Mouse (Mus musculus): ENCODE measurements around the gene Sumf1. TPM values are rescaled to one million over a fixed set of nuclear protein-coding genes. Genes with fewer than 3 reads are reported as not detected.
A peak's percentile ranks its signal among the peaks of the same experiment; 100 is the strongest.

Sumf1 gene
- polyA plus RNA-seq, 1 experiment from 2014 or later, result 65.4 TPM

DNA sequence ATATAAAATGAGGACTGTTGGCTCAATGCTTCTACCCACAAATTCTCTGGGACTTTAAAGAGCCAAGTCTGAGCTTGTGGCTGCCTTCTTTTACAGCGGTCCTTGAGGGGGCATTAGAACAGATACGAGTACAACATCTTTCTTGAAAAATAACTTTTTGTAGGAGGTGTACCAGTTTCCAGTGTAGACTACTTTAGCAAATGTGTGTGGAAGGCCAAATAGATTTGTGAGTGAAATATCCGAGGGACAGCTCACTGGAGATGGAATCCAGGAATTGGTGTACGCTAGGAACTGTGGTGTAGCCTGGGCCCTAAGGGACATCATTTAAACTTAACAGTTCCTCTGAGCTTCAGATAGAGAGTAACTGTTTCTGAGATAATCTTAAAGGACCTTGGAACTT is 39.0 kb upstream of the Sumf1 start:
- no peak for TF ChIP-seq CTCF (IDR thresholded peaks at IDR 0.05)
- CTCF ChIA-PET, result interaction anchor here (0.7 to 0.9 kb wide), 2 partner anchors 9 to 25 kb away, joined by 3 read pairs; no protein-coding TSS in a partner anchor
- DNase-seq (ENCODE audit: low read depth, low spot score) (no peak), ATAC-seq (no peak)
- POLR2A ChIA-PET, result interaction anchor here (0.7 to 2.8 kb wide), 2 partner anchors 11 to 13 kb away, joined by 6 to 8 read pairs; partner anchors contain the start of gene Itpr1
- in situ Hi-C loops (cut with MboI; ENCODE audit: low pct_unique_long_range_greater_than_20kb), result no loop called here
- H3K27me3 ChIP-seq, result no peaks in the 10 kb centered on the region

GRCm38 (mm10) chr6:108222875-108223274 is 37.5 kb upstream of the Sumf1 start:
- ChIA-PET POLR2A (interaction anchor here (2.8 kb wide), 1 partner anchor 10 kb away, joined by 8 read pairs; the partner anchor contains the start of gene Itpr1), CTCF (interaction anchor here (1.2 kb wide), 1 partner anchor 26 kb away, joined by 4 read pairs; no protein-coding TSS in a partner anchor)
- in situ Hi-C loops (cut with MboI; ENCODE audit: low pct_unique_long_range_greater_than_20kb), result no loop called here
- DNase-seq (ENCODE audit: low read depth, low spot score) (no peak), ATAC-seq (no peak)
- H3K27me3 ChIP-seq, result no peaks in the 10 kb centered on the region
- TF ChIP-seq CTCF (IDR thresholded peaks at IDR 0.05), result no peak

DNA sequence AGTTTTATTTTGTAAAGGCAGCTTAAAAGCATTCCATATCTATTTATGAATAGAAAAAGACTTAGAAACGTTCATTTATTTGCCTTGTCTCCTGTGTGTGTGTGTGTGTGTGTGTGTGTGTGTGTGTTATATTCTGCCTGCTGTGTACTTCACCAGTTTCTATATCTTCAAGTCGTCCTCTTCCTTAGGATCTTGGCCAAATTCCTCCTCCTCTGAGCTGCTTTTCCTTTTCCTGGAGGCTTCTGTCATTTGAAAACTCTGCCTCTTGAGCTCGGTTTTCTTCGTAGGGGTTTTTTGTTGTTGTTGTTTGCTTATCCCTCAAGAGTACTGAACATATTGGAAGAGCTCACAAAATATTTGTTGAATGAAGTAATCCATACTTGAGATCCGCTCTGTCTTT is 37.1 kb upstream of the Sumf1 start:
- ChIA-PET CTCF (interaction anchor here (1.2 kb wide), 1 partner anchor 27 kb away, joined by 4 read pairs; no protein-coding TSS in a partner anchor), POLR2A (no interaction called here)
- in situ Hi-C loops (cut with MboI; ENCODE audit: low pct_unique_long_range_greater_than_20kb), result no loop called here
- DNase-seq (ENCODE audit: low read depth, low spot score) (no peak), ATAC-seq (no peak)
- no peaks in the 10 kb centered on the region for H3K27me3 ChIP-seq
- no peak for TF ChIP-seq CTCF (IDR thresholded peaks at IDR 0.05)

DNA sequence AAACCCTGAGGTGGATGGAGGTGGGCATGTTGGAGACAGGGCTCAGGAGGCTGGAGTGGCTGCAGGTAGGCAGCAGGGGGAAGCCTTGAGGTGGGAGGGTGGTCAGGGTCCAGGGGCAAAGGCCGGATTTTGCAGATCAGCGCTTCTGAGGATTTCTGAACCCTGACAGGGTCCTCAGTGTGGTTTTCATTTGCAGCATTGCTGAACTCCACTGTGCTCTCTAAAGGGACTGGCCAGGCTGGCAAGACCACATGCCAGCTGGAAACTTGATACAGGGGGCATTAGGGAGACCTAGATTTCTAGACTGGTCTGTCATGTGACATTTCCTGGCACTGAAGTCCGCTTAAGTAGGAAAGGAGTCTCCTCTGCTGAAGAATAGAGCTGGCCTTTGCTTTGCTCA is 32.6 kb upstream of the Sumf1 start:
- no peaks in the 10 kb centered on the region for H3K27me3 ChIP-seq
- ChIA-PET POLR2A (no interaction called here), CTCF (no interaction called here)
- DNase-seq (ENCODE audit: low read depth, low spot score) (no peak), ATAC-seq (no peak)
- no peak for TF ChIP-seq CTCF (IDR thresholded peaks at IDR 0.05)
- in situ Hi-C loops (cut with MboI; ENCODE audit: low pct_unique_long_range_greater_than_20kb), result no loop called here

DNA sequence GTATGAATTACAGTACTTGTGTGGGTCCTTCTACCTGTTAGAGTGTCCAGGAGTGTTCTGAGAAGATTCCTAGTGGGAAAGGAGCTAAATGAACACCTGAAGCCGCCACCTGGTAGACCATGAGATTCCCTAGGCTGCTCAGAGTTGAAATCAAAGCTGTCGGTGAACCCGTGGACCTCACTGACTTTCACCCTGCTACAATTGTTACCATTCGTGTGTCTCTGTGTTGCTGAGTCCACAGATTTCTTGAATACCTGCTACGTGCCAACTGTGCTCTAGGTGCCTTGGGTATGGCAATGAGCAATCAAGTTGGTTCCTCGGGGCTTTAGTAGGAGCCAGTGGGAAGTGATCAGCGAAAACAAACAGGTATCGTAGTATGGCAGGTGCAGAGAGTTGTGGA is 31.4 kb upstream of the Sumf1 start:
- DNase-seq (ENCODE audit: low read depth, low spot score) (no peak), ATAC-seq (no peak)
- CTCF ChIA-PET, result interaction anchor here (1.3 to 1.6 kb wide), 3 partner anchors 11 to 151 kb away, joined by 3 to 4 read pairs (median 4); partner anchors contain the start of gene Setmar
- in situ Hi-C loops (cut with MboI; ENCODE audit: low pct_unique_long_range_greater_than_20kb), result no loop called here
- POLR2A ChIA-PET, result interaction anchor here (1.1 kb wide), 1 partner anchor 15 kb away, joined by 3 read pairs; no protein-coding TSS in a partner anchor
- H3K27me3 ChIP-seq, result no peaks in the 10 kb centered on the region
- no peak for TF ChIP-seq CTCF (IDR thresholded peaks at IDR 0.05)

GRCm38 (mm10) chr6:108216091-108216490 is 30.7 kb upstream of the Sumf1 start:
- ATAC-seq (no peak), DNase-seq (ENCODE audit: low read depth, low spot score) (no peak)
- in situ Hi-C loops (cut with MboI; ENCODE audit: low pct_unique_long_range_greater_than_20kb), result no loop called here
- TF ChIP-seq CTCF (IDR thresholded peaks at IDR 0.05), result no peak
- CTCF ChIA-PET, result interaction anchor here (1.2 to 1.6 kb wide), 4 partner anchors 11 to 151 kb away, joined by 3 to 5 read pairs (median 4); partner anchors contain the start of gene Setmar
- POLR2A ChIA-PET, result interaction anchor here (0.7 kb wide), 1 partner anchor 32 kb away, joined by 3 read pairs; no protein-coding TSS in a partner anchor
- no peaks in the 10 kb centered on the region for H3K27me3 ChIP-seq

- ATAC-seq, result no peak
- no peak for TF ChIP-seq CTCF (IDR thresholded peaks at IDR 0.05)
- ChIA-PET CTCF (interaction anchor here (1.1 to 2.4 kb wide), 3 partner anchors 10 to 31 kb away, joined by 3 to 8 read pairs (median 4); no protein-coding TSS in a partner anchor), POLR2A (interaction anchor here (0.8 to 2.5 kb wide), 6 partner anchors 10 to 61 kb away, joined by 3 to 8 read pairs (median 4); partner anchors contain the start of gene Sumf1)
- in situ Hi-C loops (cut with MboI; ENCODE audit: low pct_unique_long_range_greater_than_20kb), result no loop called here
- H3K27me3 ChIP-seq, result no peaks in the 10 kb centered on the region
- DNase-seq (ENCODE audit: low read depth, low spot score), result no peak
These were observed 29.0 kb upstream of the Sumf1 start for GRCm38 (mm10) chr6:108214294-108214925.

- POLR2A ChIA-PET, result interaction anchor here (0.7 to 2.5 kb wide), 13 partner anchors 10 to 173 kb away, joined by 3 to 8 read pairs (median 3); partner anchors contain the start of gene Sumf1
- DNase-seq (ENCODE audit: low read depth, low spot score) (no peak), ATAC-seq (no peak)
- in situ Hi-C loops (cut with MboI; ENCODE audit: low pct_unique_long_range_greater_than_20kb), result no loop called here
- no peaks in the 10 kb centered on the region for H3K27me3 ChIP-seq
- CTCF ChIA-PET, result interaction anchor here (2.4 kb wide), 1 partner anchor 18 kb away, joined by 8 read pairs; no protein-coding TSS in a partner anchor
- no peak for TF ChIP-seq CTCF (IDR thresholded peaks at IDR 0.05)
These were observed 28.3 kb upstream of the Sumf1 start for GRCm38 (mm10) chr6:108213481-108214293.

DNA sequence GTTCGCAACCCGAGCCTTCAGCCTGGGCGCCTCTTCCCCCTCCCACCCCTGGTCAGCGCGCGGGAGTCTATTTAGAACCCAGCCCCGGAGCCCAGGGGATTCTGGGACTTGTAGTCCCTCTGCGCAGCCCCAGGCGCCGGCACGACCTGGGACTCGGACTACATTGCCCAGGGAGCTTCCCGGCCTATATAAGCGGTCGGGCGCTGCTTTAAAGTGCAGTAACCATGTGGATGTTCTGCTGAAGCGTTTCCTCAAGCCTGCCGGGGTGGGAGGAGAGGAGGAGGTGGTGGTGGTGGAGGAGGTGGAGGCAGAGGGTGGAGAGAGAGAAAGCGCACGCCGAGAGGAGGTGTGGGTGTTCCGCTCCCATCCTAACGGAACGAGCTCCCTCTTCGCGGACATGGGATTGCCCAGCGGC is 27.5 kb upstream of the Sumf1 start, which contains the start of gene Itpr1:
Gene Itpr1, plus strand, starts transcription at position 216 of the 415 bp plus-strand sequence.
- peak; percentile 94 for DNase-seq (ENCODE audit: low read depth, low spot score)
- in situ Hi-C loops (cut with MboI; ENCODE audit: low pct_unique_long_range_greater_than_20kb), result no loop called here
- POLR2A ChIA-PET, result interaction anchor here (0.7 to 2.5 kb wide), 15 partner anchors 11 to 174 kb away, joined by 3 to 8 read pairs (median 3); partner anchors contain the start of gene Sumf1
- TF ChIP-seq CTCF (IDR thresholded peaks at IDR 0.05), result no peak
- peak; percentile 98 for ATAC-seq
- CTCF ChIA-PET, result interaction anchor here (1.2 to 2.4 kb wide), 2 partner anchors 19 to 109 kb away, joined by 3 to 8 read pairs; no protein-coding TSS in a partner anchor
- H3K27me3 ChIP-seq, result no peaks in the 10 kb centered on the region
